Mouse (Mus musculus) MEL (cell line): Measurements from ENCODE around the gene Mief1.

ENCODE experiments used
- GABPA ChIP-seq: IDR thresholded peaks from 2 replicates; pipeline ENCODE4 v1.6.1; 2012; ENCODE audit warnings: low read depth, mild to moderate bottlenecking, inconsistent platforms, low read length, improper control_type of control experiment, moderate library complexity
- POLR2A ChIP-seq, 2 experiments: IDR thresholded peaks; 2 replicates each; pipeline ENCODE4 v1.6.1; 2011 to 2012; ENCODE audit warnings: low read length in 2 of 2, mild to moderate bottlenecking in 2 of 2, control low read depth in 1 of 2, improper control_type of control experiment in 1 of 2, low read depth in 1 of 2, moderate library complexity in 1 of 2; ENCODE audit not compliant: control insufficient read depth in 1 of 2, insufficient read depth in 1 of 2, poor library complexity in 1 of 2

- TF ChIP-seq POLR2A (IDR thresholded peaks at IDR 0.05; ENCODE audit: control insufficient read depth in 1 of 2, insufficient read depth in 1 of 2, low read depth in 1 of 2, low read length in 2 of 2, poor library complexity in 1 of 2) (no peak), GABPA (no peak)
These were observed 8.0 kb upstream of the Mief1 start for GRCm38 (mm10) chr15:80225796-80226195.
